Comparison of ENCODE assay signal across 26 mouse cellular contexts in the genomic region with DNA sequence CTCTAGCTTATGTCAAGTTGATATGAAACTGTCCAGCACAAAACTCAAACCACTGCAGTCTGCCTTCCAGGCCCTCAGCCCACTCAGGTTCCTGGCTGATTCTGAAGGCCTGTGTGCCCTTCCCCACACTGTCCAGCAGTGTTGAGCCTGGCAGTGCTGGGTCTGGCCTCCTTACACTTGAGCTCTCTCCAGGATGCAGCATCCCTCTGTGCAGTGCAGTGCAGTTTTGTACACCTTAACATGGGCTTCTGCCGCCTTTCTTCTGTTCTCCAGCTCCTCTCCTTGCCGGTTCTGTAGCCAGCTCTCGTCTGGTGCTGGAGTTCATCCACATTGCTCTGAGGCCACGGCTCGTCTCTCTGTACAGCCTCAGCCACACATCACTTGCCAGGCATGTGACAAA.
DNase-seq lines count a peak whose midpoint lies in the region; ATAC-seq lines count a peak whose summit lies in the region.
"Had no signal": no experiment of that assay in that cellular context is flagged by ENCODE, and none has a peak within 500 bp of the region (broad histone marks: within the 10 kb centered on the region; RNA-seq: fewer than 3 reads in every experiment).

No protein-coding gene starts in this region.

- H3K4me3 ChIP-seq in heart, embryonic 11.5 days (ENCODE audit: low read depth, low read length), result no peak overlapping the region
- H3K4me3 ChIP-seq in hindbrain, embryonic 16.5 days (ENCODE audit: low read length), result no peak overlapping the region
- no peak overlapping the region for H3K4me3 ChIP-seq in hindbrain, embryonic 13.5 days
- H3K4me3 ChIP-seq in neural tube, embryonic 15.5 days (replicated peaks), result no peak overlapping the region
- no peak overlapping the region for H3K4me3 ChIP-seq in macrophage (ENCODE audit: inconsistent target)
- H3K4me3 ChIP-seq: forebrain, embryonic 13.5 days; kidney, embryonic 15.5 days had no signal

- H3K4me2 ChIP-seq in heart, embryonic 11.5 days, result no peak overlapping the region
- no peak overlapping the region for H3K4me2 ChIP-seq in hindbrain, embryonic 16.5 days (ENCODE audit: low read length)
- no peak overlapping the region for H3K4me2 ChIP-seq in hindbrain, embryonic 13.5 days
- no peak overlapping the region for H3K4me2 ChIP-seq in neural tube, embryonic 15.5 days
- H3K4me2 ChIP-seq: forebrain, embryonic 13.5 days; kidney, embryonic 15.5 days had no signal

- ATAC-seq in heart, embryonic 11.5 days (replicated peaks; ENCODE audit: insufficient number of reproducible peaks, low FRiP score, low TSS enrichment), result 0 out of 2 replicates have a peak, but pooled peaks have one; percentile 18
- ATAC-seq in hindbrain, embryonic 16.5 days, result peak; percentile 58; the same call in 1 of the 2 replicates
- ATAC-seq in hindbrain, embryonic 13.5 days (ENCODE audit: low FRiP score), result no peak
- ATAC-seq in neural tube, embryonic 15.5 days (ENCODE audit: low FRiP score), result no peak
- ATAC-seq: CD4-positive, CD25-positive, alpha-beta regulatory T cell, adult 4 months; forebrain, embryonic 13.5 days had no signal

- H3K79me2 ChIP-seq in macrophage (ENCODE audit: inconsistent target), result peaks cover 91% of the 10 kb centered on the region

- no peak for DNase-seq in heart, adult 9 months (ENCODE audit: low spot score in 2 of 2)
- DNase-seq in neural tube, embryonic 10.5 days (ENCODE audit: extremely low spot score, low spot score), result no peak
- DNase-seq: adrenal gland, postnatal 25 days; cerebellum, adult 8-10 months; cerebellum, postnatal 25 days; gastrocnemius, postnatal 14 days; heart, adult 18-20 months; kidney, adult 18-20 months; kidney, postnatal 25 days; liver; lung, adult 2 months; lung, postnatal 10 days; midbrain, embryonic 14.5 days; right cerebral cortex, adult 18-20 months; spleen, adult 18-20 months; thymus, adult 2 months; thymus, postnatal 36 days had no signal

- 59% methylated on average over 5 of the region's 5 CpGs for WGBS in heart, embryonic 11.5 days (ENCODE audit: insufficient replicate concordance)
- WGBS in hindbrain, embryonic 16.5 days, result 85% methylated on average over 5 of the region's 5 CpGs
- 78% methylated on average over 5 of the region's 5 CpGs for WGBS in hindbrain, embryonic 13.5 days
- 81% methylated on average over 5 of the region's 5 CpGs for WGBS in neural tube, embryonic 15.5 days
- 95% methylated on average over 5 of the region's 5 CpGs for WGBS in macrophage (ENCODE audit: missing documents)

- no peaks in the 10 kb centered on the region for H3K9me3 ChIP-seq in heart, embryonic 11.5 days (replicated peaks; ENCODE audit: control insufficient read depth, low read length)
- no peaks in the 10 kb centered on the region for H3K9me3 ChIP-seq in hindbrain, embryonic 16.5 days (ENCODE audit: control insufficient read depth, low read length)
- no peaks in the 10 kb centered on the region for H3K9me3 ChIP-seq in hindbrain, embryonic 13.5 days
- H3K9me3 ChIP-seq in neural tube, embryonic 15.5 days (replicated peaks), result no peaks in the 10 kb centered on the region
- H3K9me3 ChIP-seq: forebrain, embryonic 13.5 days; kidney, embryonic 15.5 days had no signal

- H3K27ac ChIP-seq in heart, embryonic 11.5 days (ENCODE audit: low read depth, low read length), result peak overlapping the region; percentile 76
- no peak overlapping the region for H3K27ac ChIP-seq in hindbrain, embryonic 16.5 days (ENCODE audit: low read depth, low read length)
- no peak overlapping the region for H3K27ac ChIP-seq in hindbrain, embryonic 13.5 days
- H3K27ac ChIP-seq in neural tube, embryonic 15.5 days (replicated peaks), result peak overlapping the region; percentile 28; the same call in 1 of the 2 replicates
- peak overlapping the region; percentile 82 for H3K27ac ChIP-seq in macrophage
- H3K27ac ChIP-seq: forebrain, embryonic 13.5 days; kidney, embryonic 15.5 days; liver, embryonic 14.5 days had no signal

- H3K27me3 ChIP-seq in heart, embryonic 11.5 days (ENCODE audit: control insufficient read depth, insufficient read depth, low read length), result no peaks in the 10 kb centered on the region
- H3K27me3 ChIP-seq in hindbrain, embryonic 16.5 days (replicated peaks; ENCODE audit: control insufficient read depth, insufficient read depth, low read length), result no peaks in the 10 kb centered on the region
- no peaks in the 10 kb centered on the region for H3K27me3 ChIP-seq in hindbrain, embryonic 13.5 days
- H3K27me3 ChIP-seq in neural tube, embryonic 15.5 days (replicated peaks), result no peaks in the 10 kb centered on the region
- H3K27me3 ChIP-seq: forebrain, embryonic 13.5 days; kidney, embryonic 15.5 days had no signal

- H3K36me3 ChIP-seq in heart, embryonic 11.5 days (ENCODE audit: control insufficient read depth, insufficient read depth, low read length), result no peaks in the 10 kb centered on the region
- H3K36me3 ChIP-seq in hindbrain, embryonic 16.5 days (ENCODE audit: control insufficient read depth, insufficient read depth, low read length), result no peaks in the 10 kb centered on the region
- H3K36me3 ChIP-seq in hindbrain, embryonic 13.5 days, result no peaks in the 10 kb centered on the region
- no peaks in the 10 kb centered on the region for H3K36me3 ChIP-seq in neural tube, embryonic 15.5 days
- H3K36me3 ChIP-seq in macrophage (ENCODE audit: inconsistent target), result peaks cover 24% of the 10 kb centered on the region; the same call in 1 of the 2 replicates
- H3K36me3 ChIP-seq: kidney, embryonic 15.5 days had no signal

- peaks cover 17% of the 10 kb centered on the region for H3K4me1 ChIP-seq in heart, embryonic 11.5 days (ENCODE audit: control insufficient read depth, insufficient read depth, low read length)
- peaks cover 3% of the 10 kb centered on the region; the same call in 1 of the 2 replicates for H3K4me1 ChIP-seq in hindbrain, embryonic 16.5 days (ENCODE audit: control insufficient read depth, insufficient read depth, low read depth, low read length)
- peaks cover 11% of the 10 kb centered on the region; the same call in 1 of the 2 replicates for H3K4me1 ChIP-seq in hindbrain, embryonic 13.5 days (replicated peaks)
- H3K4me1 ChIP-seq in neural tube, embryonic 15.5 days, result peaks cover 17% of the 10 kb centered on the region; the same call in 1 of the 2 replicates
- H3K4me1 ChIP-seq: forebrain, embryonic 13.5 days had no signal

- no peak overlapping the region for H3K9ac ChIP-seq in heart, embryonic 11.5 days (ENCODE audit: low read depth, low read length)
- H3K9ac ChIP-seq in hindbrain, embryonic 16.5 days (ENCODE audit: low read depth, low read length), result no peak overlapping the region
- H3K9ac ChIP-seq in hindbrain, embryonic 13.5 days, result no peak overlapping the region
- no peak overlapping the region for H3K9ac ChIP-seq in neural tube, embryonic 15.5 days (replicated peaks)
- H3K9ac ChIP-seq: forebrain, embryonic 13.5 days; kidney, embryonic 15.5 days; liver, embryonic 14.5 days had no signal

Comparison
In these comparisons a context has a peak if more than half of its experiments do, and no peak if none do; other contexts are left out.
1. ATAC-seq: peak in heart, embryonic 11.5 days (single experiment) and hindbrain, embryonic 16.5 days (single experiment); none in hindbrain, embryonic 13.5 days (single experiment) and neural tube, embryonic 15.5 days (single experiment).
2. H3K27ac ChIP-seq: peak in heart, embryonic 11.5 days (single experiment), neural tube, embryonic 15.5 days (single experiment) and macrophage (single experiment); none in hindbrain, embryonic 16.5 days (single experiment) and hindbrain, embryonic 13.5 days (single experiment).